Mouse (Mus musculus) T-helper 1 cell (primary cell): Measurements from ENCODE around the gene Cfap43.

Experiments used
- in situ Hi-C: fragments of 300-600 bp; cut with MboI, MseI; formaldehyde crosslinking; loops from one replicate; pipeline ENCODE4 v1.15.1; 2025; ENCODE audit warnings: high pct_unique_total_duplicates

Cfap43 gene

GRCm38 (mm10) chr19:47915251-47915650 lies 3.8 kb downstream of the Cfap43 start:
- in situ Hi-C loops: no loop called here

DNA sequence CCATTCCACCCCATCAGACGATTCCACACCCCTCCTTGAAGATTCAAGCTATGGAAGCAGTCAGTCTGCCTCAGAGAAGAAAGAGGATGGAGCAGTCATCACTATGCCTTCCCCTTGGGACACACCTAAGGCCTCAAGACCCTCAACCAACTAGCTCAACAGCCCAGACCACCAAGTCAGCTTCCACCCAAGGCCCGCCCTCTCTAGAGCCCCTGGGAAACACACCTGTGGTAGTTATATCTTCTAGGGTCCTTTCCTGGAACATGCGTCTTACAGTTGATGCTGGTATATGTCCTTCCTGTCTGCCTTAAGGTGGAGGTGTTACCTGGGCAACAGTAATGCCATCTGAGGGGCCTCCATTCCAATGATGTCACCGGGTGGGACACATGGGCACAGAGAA lies 4.9 kb downstream of the Cfap43 start:
- in situ Hi-C loops: no loop called here

DNA sequence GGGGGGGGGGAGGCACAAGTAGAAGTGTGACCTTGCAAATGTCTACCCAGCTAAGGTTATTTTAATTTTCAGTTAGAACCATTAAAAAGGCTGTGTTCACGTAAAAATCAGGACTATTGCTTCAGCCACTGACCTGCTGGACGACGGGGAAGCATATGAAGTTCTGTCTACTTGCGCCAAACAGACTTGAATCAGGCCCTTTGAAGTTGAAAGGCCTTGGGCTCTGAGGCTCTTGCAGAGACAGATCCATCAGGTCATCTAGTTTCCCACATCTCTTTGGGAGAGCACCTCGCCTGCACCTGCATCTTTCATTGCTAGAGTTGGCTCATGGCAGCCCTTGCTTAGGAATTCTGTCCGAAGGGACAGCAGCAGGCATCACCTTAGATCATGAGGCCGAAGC lies 5.7 kb downstream of the Cfap43 start:
- in situ Hi-C loops: no loop called here

DNA sequence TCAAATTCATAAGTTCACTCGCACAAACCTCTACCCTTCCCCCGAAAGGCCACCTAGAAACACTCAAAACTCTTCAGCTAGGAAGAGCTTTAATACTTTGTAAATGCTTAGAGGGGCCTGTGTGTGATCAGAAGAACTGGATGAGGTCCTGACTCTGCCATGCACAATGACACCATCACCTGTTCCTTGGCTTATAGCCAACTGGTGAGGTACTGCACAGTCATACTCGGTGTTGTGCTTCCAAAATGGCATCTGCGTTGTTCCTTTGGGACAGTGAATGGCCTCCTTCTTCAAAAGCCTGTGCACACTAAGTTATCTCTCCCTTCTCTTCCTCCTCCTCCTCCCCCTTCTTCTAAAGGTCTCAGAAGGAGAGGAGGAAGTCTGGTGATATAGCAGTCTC lies 8.3 kb downstream of the Cfap43 start:
- in situ Hi-C loops: no loop called here

GRCm38 (mm10) chr19:47910117-47910618 lies 8.9 kb downstream of the Cfap43 start:
- in situ Hi-C loops: no loop called here

DNA sequence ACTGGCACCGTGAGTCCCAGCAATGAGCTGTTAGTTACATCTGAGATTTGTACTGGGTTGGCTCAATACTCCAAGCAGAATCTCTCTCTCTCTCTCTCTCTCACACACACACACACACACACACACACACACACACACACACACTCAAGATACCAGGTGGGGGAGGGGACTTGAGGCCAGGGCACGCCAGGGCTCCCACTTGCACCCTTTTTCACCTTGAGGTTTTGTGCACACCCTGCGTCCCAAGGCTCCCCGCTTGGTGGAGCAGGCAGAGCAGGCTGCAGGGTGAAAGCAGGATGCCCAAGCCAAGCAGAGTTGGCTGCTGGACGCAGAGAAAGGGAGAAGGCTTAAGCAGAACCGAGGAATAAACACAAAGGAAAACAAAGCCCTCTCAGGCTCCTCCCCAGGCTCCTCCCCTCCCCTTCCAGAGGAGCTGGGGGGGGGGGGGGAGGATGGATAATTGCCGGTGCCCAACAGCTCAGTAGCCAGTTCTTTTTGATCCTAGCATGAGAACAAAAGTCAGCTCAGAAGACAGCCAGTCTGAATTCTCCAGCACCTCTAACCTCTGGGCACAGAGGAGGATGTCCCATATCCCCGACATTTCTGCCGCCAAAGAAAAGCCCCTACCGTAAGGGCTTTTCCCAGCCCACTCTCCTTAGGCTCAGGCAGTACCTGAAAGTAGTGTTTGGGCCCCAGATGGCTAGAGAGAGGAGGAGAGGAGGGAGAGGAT lies 9.5 kb downstream of the Cfap43 start:
- in situ Hi-C loops: no loop called here

GRCm38 (mm10) chr19:47908961-47909371 lies 10.1 kb downstream of the Cfap43 start:
- in situ Hi-C loops: no loop called here

DNA sequence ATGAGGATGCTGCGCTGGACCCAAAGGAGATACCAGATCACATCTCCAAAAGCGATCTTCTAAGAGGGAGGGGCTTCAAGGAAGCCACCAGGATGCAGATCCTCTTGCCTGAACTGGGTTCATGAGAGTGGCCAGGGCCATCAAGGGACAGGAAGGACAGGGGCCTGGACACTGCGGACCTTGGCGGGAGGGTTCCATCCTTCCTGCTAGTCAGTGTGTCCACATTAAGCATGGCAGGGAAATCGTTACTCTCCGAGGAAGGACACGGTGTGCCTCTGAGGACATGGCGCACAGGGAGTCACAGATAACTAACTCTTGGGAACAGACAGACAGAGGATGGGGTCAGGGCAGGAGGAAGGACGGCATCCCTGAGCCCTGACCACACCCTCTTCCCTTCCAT lies 11.5 kb downstream of the Cfap43 start:
- in situ Hi-C loops: no loop called here

GRCm38 (mm10) chr19:47905603-47906002 lies 13.5 kb downstream of the Cfap43 start:
- in situ Hi-C loops: no loop called here

GRCm38 (mm10) chr19:47905081-47905480 lies 14.0 kb downstream of the Cfap43 start:
- in situ Hi-C loops: no loop called here

DNA sequence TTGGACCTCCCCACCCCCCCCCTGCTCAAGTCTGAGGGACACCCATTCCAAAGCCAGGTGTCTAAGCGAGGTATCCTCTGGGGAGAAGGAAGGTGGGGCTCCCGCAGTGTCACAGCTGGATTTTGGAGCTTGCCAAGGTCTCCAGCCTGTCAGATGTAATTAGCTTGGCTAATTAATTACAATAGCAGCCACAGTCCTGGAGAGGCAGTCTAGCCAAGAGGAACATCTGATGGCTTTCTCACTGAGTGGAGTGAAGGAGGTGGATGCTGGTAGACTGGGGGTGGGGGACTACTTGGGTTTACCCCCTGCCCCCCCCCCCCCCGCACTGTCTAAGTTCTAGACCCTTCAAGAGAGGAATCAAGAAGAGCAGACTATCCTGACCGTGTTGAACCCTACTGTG lies 15.4 kb downstream of the Cfap43 start:
- in situ Hi-C loops: no loop called here

GRCm38 (mm10) chr19:47902316-47903201 lies 16.5 kb downstream of the Cfap43 start:
- in situ Hi-C loops: no loop called here

DNA sequence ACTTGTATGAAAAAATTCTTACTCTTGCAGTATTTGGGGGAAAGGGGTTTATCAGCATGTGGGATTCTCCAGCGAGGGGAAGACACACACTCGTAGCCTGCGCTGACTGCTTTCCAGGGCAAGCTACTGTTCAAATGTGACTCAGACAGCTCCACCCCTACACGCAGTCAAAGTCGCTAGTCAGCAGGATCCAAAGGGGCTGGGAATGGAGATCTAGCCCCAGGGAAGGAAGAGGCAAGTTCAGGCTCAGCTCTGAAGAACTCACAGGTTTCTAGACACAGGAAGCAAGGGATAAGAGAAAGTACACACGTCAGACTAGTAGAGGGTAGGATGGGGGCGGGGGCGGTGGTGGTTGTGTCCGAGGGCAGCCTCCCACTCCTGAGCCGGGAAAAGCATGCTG lies 18.5 kb downstream of the Cfap43 start:
- in situ Hi-C loops: no loop called here

GRCm38 (mm10) chr19:47900012-47900411 lies 19.1 kb downstream of the Cfap43 start:
- in situ Hi-C loops: no loop called here

- in situ Hi-C loops: no loop called here
Observed at GRCm38 (mm10) chr19:47898472-47899079, 20.5 kb downstream of the Cfap43 start.

GRCm38 (mm10) chr19:47893092-47893491 lies 26.0 kb downstream of the Cfap43 start:
- in situ Hi-C loops: no loop called here

GRCm38 (mm10) chr19:47891562-47892312 lies 27.4 kb downstream of the Cfap43 start:
- in situ Hi-C loops: no loop called here

DNA sequence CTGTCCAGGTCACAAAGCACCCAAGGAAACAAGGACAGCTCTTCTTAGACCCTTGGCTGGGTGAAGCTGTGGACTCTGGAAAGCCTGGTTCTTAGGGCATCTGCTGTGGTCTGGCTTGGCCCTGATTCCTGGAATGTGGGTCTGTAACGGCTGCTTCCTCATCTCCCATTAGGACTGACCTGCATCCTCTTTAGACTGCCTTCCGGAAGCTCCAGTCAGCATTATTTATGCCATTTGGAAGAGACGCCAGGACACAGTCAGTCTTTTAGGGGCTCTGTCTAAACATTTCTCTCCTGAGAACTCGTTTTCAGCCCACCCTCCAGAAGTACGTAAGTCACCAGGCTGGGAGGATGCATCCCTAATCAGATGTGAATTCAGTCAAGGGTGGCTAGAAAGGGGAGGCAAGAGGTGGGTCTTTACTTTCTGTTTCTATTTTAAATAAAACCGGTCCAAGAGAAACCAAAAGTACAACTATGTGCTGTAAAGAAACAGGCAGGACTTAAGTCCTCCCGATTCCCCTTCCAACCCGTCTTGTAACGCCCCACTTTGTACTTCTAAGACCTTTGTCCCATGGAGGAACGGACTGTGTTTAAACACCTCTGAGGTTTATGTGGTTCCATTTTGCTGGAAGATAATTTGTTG lies 28.5 kb downstream of the Cfap43 start:
- in situ Hi-C loops: no loop called here

GRCm38 (mm10) chr19:47888037-47888436 lies 31.1 kb downstream of the Cfap43 start:
- in situ Hi-C loops: no loop called here

DNA sequence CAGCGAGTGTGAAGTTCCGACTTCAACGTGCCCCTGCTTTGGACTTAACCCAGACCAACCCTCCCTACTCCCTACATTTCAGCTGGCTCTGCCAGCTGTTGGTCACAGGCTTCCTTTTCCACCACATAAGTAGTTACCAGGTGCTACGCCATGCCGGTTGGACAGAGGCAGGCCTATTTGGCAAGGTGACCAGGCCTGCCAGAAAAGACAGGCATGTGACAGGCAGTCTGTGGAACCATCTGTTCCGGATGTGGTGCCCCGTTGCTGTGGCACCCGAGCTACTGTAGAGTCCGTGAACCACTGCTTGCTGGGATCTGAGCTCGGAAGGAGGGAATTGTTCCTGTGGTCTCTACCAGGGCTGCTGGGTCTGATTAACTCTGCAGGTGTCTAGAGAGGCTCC lies 31.7 kb downstream of the Cfap43 start:
- in situ Hi-C loops: no loop called here

- in situ Hi-C loops: no loop called here
Observed at GRCm38 (mm10) chr19:47886617-47887016, 32.5 kb downstream of the Cfap43 start.
